Mouse (Mus musculus) liver, postnatal 0 days (tissue): ENCODE results near the gene Zfp42.

Experiments
- CTCF ChIP-seq: sonication (generic); IDR thresholded peaks from 2 replicates; pipeline ENCODE4 v1.5.1; 2016; ENCODE audit warnings: antibody characterized with exemption, low read depth
- EP300 ChIP-seq: IDR thresholded peaks from 2 replicates; pipeline ENCODE4 v1.6.1; 2016; ENCODE audit warnings: antibody characterized with exemption, low read depth, mild to moderate bottlenecking

GRCm38 (mm10) chr8:43257886-43258285, 48.9 kb downstream of the Zfp42 start:
- TF ChIP-seq CTCF (no peak), EP300 (no peak)
